Mouse (Mus musculus): ENCODE results near the gene Rin3. TPM values are rescaled to one million over a fixed set of nuclear protein-coding genes. Genes with fewer than 3 reads are reported as not detected.

Rin3 gene
- total and polyA plus RNA-seq, 2 experiments from 2014 or later, result 4.6 to 13.4 TPM

GRCm38 (mm10) chr12:102330188-102330587 lies 47.3 kb downstream of the Rin3 start:
- Histone ChIP-seq H3K27ac (ENCODE audit: low read depth) (no peak overlapping the region), H3K4me1 (ENCODE audit: control insufficient read depth, insufficient read depth) (peaks cover 6% of the 10 kb centered on the region; the same call in 1 of the 2 replicates), H3K9me3 (replicated peaks; ENCODE audit: control insufficient read depth, low read length) (no peaks in the 10 kb centered on the region), H3K36me3 (replicated peaks; ENCODE audit: control insufficient read depth, insufficient read depth, low read length) (peaks cover 14% of the 10 kb centered on the region), H3K4me3 (ENCODE audit: low read depth, low read length) (no peak overlapping the region), H3K9ac (replicated peaks; ENCODE audit: low read depth, low read length) (no peak overlapping the region), H3K27me3 (ENCODE audit: control insufficient read depth, insufficient read depth, low read length) (no peaks in the 10 kb centered on the region), H3K4me2 (ENCODE audit: low read depth, low read length) (no peak overlapping the region)
- WGBS, result 82% methylated on average over 4 of the region's 4 CpGs
- ATAC-seq (ENCODE audit: insufficient read depth, low read depth) (no peak), DNase-seq (ENCODE audit: low spot score) (no peak)
- TF ChIP-seq EP300 (IDR thresholded peaks at IDR 0.05; ENCODE audit: low read depth) (no peak), CTCF (IDR thresholded peaks at IDR 0.05; ENCODE audit: low read depth) (no peak)

- no peaks in the 10 kb centered on the region for H3K27me3 ChIP-seq (ENCODE audit: control insufficient read depth, insufficient read depth, low read length)
- peaks cover 6% of the 10 kb centered on the region; the same call in 1 of the 2 replicates for H3K4me1 ChIP-seq (ENCODE audit: control insufficient read depth, insufficient read depth)
- H3K4me2 ChIP-seq (ENCODE audit: low read depth, low read length), result no peak overlapping the region
- no peak overlapping the region for H3K27ac ChIP-seq (ENCODE audit: low read depth)
- no peak for DNase-seq (ENCODE audit: low spot score)
- H3K4me3 ChIP-seq (ENCODE audit: low read depth, low read length), result no peak overlapping the region
- H3K9ac ChIP-seq (replicated peaks; ENCODE audit: low read depth, low read length), result no peak overlapping the region
- no peaks in the 10 kb centered on the region for H3K9me3 ChIP-seq (replicated peaks; ENCODE audit: control insufficient read depth, low read length)
- TF ChIP-seq EP300 (IDR thresholded peaks at IDR 0.05; ENCODE audit: low read depth) (no peak), CTCF (IDR thresholded peaks at IDR 0.05; ENCODE audit: low read depth) (0 out of 2 replicates have a peak, but pooled peaks have one; percentile 2)
- no peak for ATAC-seq (ENCODE audit: insufficient read depth, low read depth)
- H3K36me3 ChIP-seq (replicated peaks; ENCODE audit: control insufficient read depth, insufficient read depth, low read length), result peaks cover 10% of the 10 kb centered on the region; the same call in 1 of the 2 replicates
Measured at GRCm38 (mm10) chr12:102330731-102331130, 47.9 kb downstream of the Rin3 start.

- no peak overlapping the region for H3K4me3 ChIP-seq (ENCODE audit: low read depth, low read length)
- no peak overlapping the region for H3K4me2 ChIP-seq (ENCODE audit: low read depth, low read length)
- TF ChIP-seq CTCF (IDR thresholded peaks at IDR 0.05; ENCODE audit: low read depth), result no peak
- TF ChIP-seq EP300 (IDR thresholded peaks at IDR 0.05; ENCODE audit: low read depth), result no peak
- WGBS, result 89% methylated on average over 2 of the region's 2 CpGs
- no peaks in the 10 kb centered on the region for H3K9me3 ChIP-seq (replicated peaks; ENCODE audit: control insufficient read depth, low read length)
- no peaks in the 10 kb centered on the region for H3K27me3 ChIP-seq (ENCODE audit: control insufficient read depth, insufficient read depth, low read length)
- no peak overlapping the region for H3K9ac ChIP-seq (replicated peaks; ENCODE audit: low read depth, low read length)
- DNase-seq (ENCODE audit: low spot score) (no peak), ATAC-seq (ENCODE audit: insufficient read depth, low read depth) (no peak)
- no peak overlapping the region for H3K27ac ChIP-seq (ENCODE audit: low read depth)
- no peaks in the 10 kb centered on the region for H3K4me1 ChIP-seq (ENCODE audit: control insufficient read depth, insufficient read depth)
- peaks cover 10% of the 10 kb centered on the region; the same call in 1 of the 2 replicates for H3K36me3 ChIP-seq (replicated peaks; ENCODE audit: control insufficient read depth, insufficient read depth, low read length)
Measured at GRCm38 (mm10) chr12:102333101-102333500, 50.3 kb downstream of the Rin3 start.

- no peak for ATAC-seq (ENCODE audit: insufficient read depth, low read depth)
- Histone ChIP-seq H3K9me3 (replicated peaks; ENCODE audit: control insufficient read depth, low read length) (no peaks in the 10 kb centered on the region), H3K4me3 (ENCODE audit: low read depth, low read length) (no peak overlapping the region), H3K27ac (ENCODE audit: low read depth) (no peak overlapping the region), H3K4me2 (ENCODE audit: low read depth, low read length) (no peak overlapping the region), H3K36me3 (replicated peaks; ENCODE audit: control insufficient read depth, insufficient read depth, low read length) (no peaks in the 10 kb centered on the region; the same call in 1 of the 2 replicates), H3K27me3 (ENCODE audit: control insufficient read depth, insufficient read depth, low read length) (no peaks in the 10 kb centered on the region), H3K9ac (replicated peaks; ENCODE audit: low read depth, low read length) (no peak overlapping the region), H3K4me1 (ENCODE audit: control insufficient read depth, insufficient read depth) (no peaks in the 10 kb centered on the region; the same call in 1 of the 2 replicates)
- no peak for TF ChIP-seq EP300 (IDR thresholded peaks at IDR 0.05; ENCODE audit: low read depth)
- peak; percentile 26; the same call in 1 of the 2 replicates for TF ChIP-seq CTCF (IDR thresholded peaks at IDR 0.05; ENCODE audit: low read depth)
- DNase-seq (ENCODE audit: low spot score), result no peak
- WGBS, result 66% methylated on average over 2 of the region's 2 CpGs
Measured at GRCm38 (mm10) chr12:102339085-102339484, 56.2 kb downstream of the Rin3 start.

- Histone ChIP-seq H3K9me3 (replicated peaks; ENCODE audit: control insufficient read depth, low read length) (no peaks in the 10 kb centered on the region), H3K4me2 (ENCODE audit: low read depth, low read length) (no peak overlapping the region), H3K4me3 (ENCODE audit: low read depth, low read length) (no peak overlapping the region), H3K9ac (replicated peaks; ENCODE audit: low read depth, low read length) (no peak overlapping the region), H3K27me3 (ENCODE audit: control insufficient read depth, insufficient read depth, low read length) (no peaks in the 10 kb centered on the region), H3K4me1 (ENCODE audit: control insufficient read depth, insufficient read depth) (peaks cover 3% of the 10 kb centered on the region), H3K27ac (ENCODE audit: low read depth) (no peak overlapping the region), H3K36me3 (replicated peaks; ENCODE audit: control insufficient read depth, insufficient read depth, low read length) (no peaks in the 10 kb centered on the region; the same call in 1 of the 2 replicates)
- no peak for DNase-seq (ENCODE audit: low spot score)
- TF ChIP-seq EP300 (IDR thresholded peaks at IDR 0.05; ENCODE audit: low read depth), result no peak
- no peak for TF ChIP-seq CTCF (IDR thresholded peaks at IDR 0.05; ENCODE audit: low read depth)
- 92% methylated on average over 6 of the region's 6 CpGs for WGBS
- ATAC-seq (ENCODE audit: insufficient read depth, low read depth), result no peak
Measured at GRCm38 (mm10) chr12:102340471-102340870, 57.6 kb downstream of the Rin3 start.

GRCm38 (mm10) chr12:102342147-102342546 lies 59.3 kb downstream of the Rin3 start:
- no peak for TF ChIP-seq EP300 (IDR thresholded peaks at IDR 0.05; ENCODE audit: low read depth)
- no peak for TF ChIP-seq CTCF (IDR thresholded peaks at IDR 0.05; ENCODE audit: low read depth)
- Histone ChIP-seq H3K36me3 (replicated peaks; ENCODE audit: control insufficient read depth, insufficient read depth, low read length) (no peaks in the 10 kb centered on the region; the same call in 1 of the 2 replicates), H3K9me3 (replicated peaks; ENCODE audit: control insufficient read depth, low read length) (no peaks in the 10 kb centered on the region), H3K4me2 (ENCODE audit: low read depth, low read length) (no peak overlapping the region), H3K4me1 (ENCODE audit: control insufficient read depth, insufficient read depth) (peaks cover 3% of the 10 kb centered on the region), H3K4me3 (ENCODE audit: low read depth, low read length) (no peak overlapping the region), H3K27ac (ENCODE audit: low read depth) (no peak overlapping the region), H3K9ac (replicated peaks; ENCODE audit: low read depth, low read length) (no peak overlapping the region), H3K27me3 (ENCODE audit: control insufficient read depth, insufficient read depth, low read length) (no peaks in the 10 kb centered on the region)
- DNase-seq (ENCODE audit: low spot score), result no peak
- no peak for ATAC-seq (ENCODE audit: insufficient read depth, low read depth)
- WGBS, result 23% methylated on average over 2 of the region's 2 CpGs
